Mouse (Mus musculus) ovary, postnatal 10 days (tissue): ENCODE measurements around the gene Shpk.

ENCODE experiments used
- DNase-seq: peaks from one replicate; pipeline ENCODE4 v3.0.0; 2022; ENCODE audit warnings: low spot score

Gene Shpk

DNA sequence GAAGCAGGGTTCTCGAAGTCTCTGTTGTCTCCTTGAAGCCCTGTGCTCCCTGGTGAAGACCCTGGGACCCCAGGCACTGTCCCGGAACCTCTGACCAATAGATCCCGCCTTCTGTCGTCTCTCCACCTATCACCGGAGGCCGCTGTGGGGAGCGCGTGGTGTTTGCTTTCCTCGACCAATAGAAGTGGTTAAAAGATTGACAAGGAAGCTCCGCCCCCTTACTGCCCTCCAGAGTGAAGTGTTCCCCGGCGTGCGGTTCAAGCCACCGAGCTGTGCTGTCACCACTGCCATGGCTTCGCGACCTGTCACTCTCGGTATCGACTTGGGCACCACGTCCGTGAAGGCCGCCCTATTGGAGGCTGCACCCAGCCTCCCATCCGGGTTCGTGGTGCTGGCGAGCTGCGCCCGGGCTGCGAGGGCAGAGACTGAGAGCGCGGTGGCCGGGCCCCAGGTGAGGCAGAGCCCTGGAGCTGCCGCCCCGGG, at the start of gene Shpk:
Gene Shpk (plus strand): TSS at position 231 of the 483 bp plus-strand sequence.
- peak; percentile 77 for DNase-seq

DNA sequence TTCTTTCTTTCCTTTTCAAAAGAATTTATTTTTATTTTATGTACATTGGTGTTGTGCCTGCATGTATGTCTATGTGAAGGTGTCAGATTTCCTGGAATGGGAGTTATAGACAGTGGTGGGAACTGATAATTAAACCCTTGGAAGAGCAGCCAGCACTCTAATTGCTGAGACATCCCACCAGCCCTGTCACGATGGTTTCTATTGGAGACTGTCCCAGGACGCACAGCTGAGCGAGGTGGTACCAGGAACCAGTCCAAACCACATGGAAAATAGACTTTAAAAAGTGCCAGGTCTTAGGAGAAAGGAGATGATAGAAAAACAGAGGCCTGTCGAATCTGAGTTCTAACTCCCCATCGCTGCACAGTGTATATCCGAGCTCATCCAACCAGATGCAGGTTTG, 44.2 kb upstream of the Shpk start:
- DNase-seq, result no peak

DNA sequence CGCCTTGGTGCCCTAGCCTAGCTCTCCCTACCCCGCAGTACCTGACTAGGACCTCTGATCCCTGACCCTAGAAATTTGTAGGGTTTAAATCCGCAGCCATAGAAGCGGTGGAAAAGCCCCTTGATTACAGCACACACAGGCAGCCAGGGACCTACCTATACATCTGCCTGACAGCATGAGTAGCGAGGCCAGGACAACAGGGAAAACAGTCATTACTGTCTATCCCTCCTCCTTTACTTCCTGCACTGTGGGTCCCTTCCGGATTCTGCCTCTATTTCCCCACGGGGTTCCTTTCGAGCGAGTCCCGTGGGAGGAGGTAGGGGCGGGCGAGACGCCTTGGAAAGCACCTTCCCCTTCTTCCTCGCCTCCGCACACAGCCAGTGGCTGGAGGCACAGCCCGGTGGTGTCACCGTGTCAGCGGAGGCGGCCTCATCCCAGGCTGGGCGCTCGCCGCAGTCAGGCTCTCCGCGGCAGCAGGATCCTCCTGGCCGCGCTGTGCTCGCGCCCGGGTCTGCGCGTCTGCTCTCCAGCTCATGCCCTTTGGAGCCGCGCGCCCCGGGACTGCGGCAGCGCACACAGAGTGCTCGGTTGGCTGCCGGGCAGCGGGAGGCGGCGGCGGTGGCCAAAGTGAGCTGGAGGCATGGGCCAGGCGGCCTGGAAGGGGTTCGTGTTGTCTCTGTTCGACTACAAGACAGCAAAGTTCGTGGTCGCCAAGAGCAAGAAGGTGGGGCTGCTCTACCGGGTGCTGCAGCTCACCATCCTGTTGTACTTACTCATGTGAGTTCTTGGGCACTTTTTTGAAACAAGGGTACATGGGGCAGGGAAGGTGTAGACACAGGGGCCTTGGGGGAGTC, 39.1 kb upstream of the Shpk start, which contains the start of gene P2rx5:
Gene P2rx5 (plus strand): TSS at position 465 of the 854 bp plus-strand sequence.
- DNase-seq, result no peak

- DNase-seq, result no peak
These were observed 38.5 kb upstream of the Shpk start for GRCm38 (mm10) chr11:73160811-73161200.

- DNase-seq, result no peak
These were observed 37.6 kb upstream of the Shpk start for GRCm38 (mm10) chr11:73161616-73162015.

GRCm38 (mm10) chr11:73162284-73162683, 37.0 kb upstream of the Shpk start:
- DNase-seq, result no peak

DNA sequence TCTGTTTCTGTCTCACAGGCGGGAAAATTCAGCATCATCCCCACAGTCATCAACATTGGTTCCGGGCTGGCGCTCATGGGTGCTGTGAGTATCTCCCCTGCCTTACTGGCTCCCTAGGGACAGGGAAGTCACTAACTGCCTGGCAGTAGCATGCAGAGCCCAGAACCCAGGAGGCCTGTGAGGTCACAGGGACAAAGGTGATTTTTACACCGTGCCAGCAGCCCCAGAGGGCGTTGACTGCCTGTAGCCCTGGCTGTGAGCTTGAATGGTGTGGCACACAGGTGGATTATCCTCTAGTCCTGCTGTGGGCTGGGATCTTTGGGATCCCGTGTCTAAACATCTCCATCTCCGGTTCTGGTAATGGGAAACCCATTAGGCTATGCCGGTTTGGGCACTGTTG, 31.2 kb upstream of the Shpk start:
- no peak for DNase-seq

GRCm38 (mm10) chr11:73168576-73168975, 30.7 kb upstream of the Shpk start:
- no peak for DNase-seq

DNA sequence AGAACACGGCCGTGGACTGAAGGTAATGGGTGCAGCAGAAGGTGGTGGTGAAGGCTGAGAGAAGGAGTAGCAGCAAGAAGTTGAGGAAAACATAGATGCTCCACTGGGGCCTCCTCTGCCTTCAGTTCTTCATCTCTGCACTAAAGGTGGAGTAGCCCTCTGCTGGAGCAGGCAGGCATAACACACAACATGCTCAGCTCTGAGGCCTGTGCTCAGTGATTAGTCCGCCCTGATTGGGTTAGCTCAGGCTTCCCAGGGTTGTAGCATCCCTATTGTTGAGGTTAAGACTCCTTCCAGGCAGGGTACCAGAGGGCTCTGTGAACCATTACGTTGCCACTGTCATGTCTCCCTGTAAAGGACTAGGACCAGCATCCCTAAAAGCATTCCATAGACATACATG, 30.0 kb upstream of the Shpk start:
- DNase-seq, result peak; percentile 18

DNA sequence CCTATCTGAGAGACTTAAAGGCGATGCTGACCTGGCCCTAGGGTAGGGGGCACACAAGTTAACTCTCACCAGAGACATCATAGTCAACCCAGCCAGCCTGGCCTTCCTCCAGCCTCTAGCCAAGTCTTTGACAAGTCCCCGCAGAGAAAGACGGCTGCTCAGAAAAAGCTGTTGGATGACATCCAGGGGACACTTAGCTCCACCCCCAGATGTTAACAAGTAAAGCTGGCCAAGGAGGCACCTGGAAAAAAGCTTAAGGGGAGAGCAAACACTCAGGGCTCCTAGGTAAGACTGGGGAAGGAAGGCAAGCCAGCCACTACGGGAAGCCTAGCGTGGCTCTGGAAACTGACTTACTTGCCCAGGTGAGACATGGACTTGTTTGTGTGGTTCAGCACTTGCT, 27.1 kb upstream of the Shpk start:
- no peak for DNase-seq

- DNase-seq, result no peak
These were observed 23.6 kb upstream of the Shpk start for GRCm38 (mm10) chr11:73175612-73176011.

DNA sequence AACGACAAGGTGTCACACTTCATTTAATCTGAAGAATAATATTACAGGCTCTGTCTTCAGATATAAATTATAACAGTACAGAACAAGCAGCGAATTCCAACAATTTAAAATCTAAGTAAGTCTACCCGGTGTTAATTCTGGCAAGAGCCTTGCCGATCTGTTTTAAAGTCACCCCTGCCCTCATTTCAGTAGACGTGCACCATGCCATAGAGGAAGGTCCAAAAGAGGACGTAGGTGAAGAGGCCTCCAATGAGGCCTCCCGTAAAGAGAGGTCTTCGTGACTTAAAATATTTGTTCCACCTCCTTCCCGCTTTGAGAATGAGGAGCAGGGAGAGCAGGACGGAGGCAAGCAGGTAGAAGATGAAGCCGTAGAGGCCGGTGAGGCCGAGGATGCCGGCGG, 23.1 kb upstream of the Shpk start:
- no peak for DNase-seq

DNA sequence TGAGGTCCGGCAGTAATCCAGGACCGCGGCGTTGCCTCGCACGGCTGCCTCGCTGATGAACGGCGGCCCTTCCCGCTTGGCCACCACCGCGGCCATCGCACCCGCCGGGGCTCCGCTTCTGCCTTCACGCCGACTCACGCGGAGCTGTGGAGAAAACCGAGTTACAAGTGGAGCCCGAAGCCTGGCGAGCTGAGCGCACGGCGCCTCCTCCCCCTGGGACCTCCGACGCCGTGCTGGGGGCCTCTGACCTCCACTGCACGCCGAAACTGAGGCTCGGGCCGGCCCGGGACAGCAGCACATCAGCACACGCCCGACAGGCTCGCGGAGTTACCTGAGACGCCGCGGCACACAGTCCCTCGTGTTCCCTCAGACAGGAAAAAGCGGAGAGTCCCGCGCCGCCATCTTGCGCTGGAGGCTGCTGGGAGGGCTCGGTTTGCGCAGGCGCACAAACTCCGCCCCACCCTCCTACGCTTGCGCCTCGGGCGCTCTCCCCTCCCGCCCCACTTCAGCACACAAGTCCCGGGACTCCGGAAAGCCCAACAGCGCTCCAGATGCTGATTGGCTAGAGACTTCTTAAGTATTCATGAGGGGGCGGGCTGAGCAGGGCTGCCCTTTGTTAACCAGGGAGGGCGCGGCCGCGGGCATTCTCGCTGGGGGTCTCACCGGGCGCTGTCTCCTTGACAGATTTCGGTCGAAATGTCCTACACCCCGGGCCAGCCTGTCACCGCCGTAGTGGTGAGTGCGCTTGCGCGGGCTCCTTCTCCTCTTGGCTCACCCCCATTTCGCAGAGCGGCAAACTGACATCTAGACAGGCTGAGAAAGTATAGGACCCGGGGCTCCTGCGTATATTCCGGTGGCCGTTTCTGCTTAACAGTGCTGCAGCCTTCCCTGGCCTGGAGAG, 22.4 kb upstream of the Shpk start, which contains the start of the genes Emc6 and Tax1bp3:
Gene Emc6 (minus strand): TSS at position 430 of the 901 bp plus-strand sequence.
Gene Tax1bp3 (plus strand): TSS at position 476 of the 901 bp plus-strand sequence.
- DNase-seq, result peak; percentile 89

DNA sequence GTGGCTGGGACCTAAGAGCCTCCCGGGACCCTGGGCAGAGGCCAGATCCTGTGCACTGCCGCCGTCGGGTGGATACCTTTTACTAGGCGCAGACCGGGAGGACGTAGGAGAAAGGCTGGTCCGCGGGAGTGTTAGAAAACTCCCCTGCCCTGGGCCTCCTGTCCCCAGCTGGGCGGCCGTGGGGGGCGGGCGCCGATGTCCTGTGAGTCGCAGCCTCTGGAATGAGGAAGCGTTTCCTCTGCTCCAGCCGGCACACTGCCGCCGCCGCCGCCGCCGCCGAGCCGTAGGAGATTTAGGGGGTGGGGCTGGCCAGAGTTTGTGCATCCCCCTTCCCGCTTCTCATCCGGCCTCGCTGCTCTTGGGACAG, 21.8 kb upstream of the Shpk start:
- DNase-seq, result peak; percentile 65

DNA sequence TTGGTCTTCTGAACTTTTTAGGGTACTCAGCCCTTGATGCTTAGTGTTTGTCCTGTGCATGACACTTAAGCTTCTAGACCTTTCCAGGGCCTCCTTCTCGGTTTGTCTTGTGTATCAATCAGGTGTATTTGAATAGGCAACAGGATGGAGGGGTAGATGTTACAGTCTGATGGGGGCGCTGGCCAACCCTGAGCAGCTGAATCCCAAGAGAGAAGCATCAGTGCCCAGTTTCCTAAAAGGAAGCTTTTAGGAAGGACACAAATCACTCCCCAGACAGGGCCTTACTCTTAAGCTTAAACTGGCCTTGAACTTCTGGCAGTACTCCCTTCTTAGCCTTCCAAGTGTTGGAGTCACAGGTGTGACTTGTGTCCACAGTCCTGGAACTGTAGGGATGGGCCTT, 21.4 kb upstream of the Shpk start:
- no peak for DNase-seq

GRCm38 (mm10) chr11:73185872-73186615, 13.2 kb upstream of the Shpk start:
- no peak for DNase-seq

DNA sequence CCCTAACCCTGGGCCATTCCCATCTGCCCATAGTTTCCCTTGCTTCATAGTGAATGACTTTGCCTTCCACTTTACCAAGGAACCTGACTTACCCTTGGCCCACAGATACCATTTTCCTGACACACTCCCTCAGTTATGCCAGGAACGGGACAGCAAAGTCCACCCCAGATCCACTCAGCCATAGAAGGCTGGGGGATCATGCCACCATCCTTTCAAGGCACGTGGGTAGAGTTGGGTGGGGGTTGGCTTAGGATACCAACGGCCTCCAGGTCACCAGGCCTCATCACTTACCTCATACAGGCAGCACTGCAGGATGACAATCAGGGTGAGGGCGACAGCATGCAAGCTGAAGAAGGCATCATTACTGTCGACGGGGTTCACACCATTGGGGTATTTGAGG, 12.0 kb upstream of the Shpk start:
- DNase-seq, result no peak

- DNase-seq, result no peak
These were observed 6.2 kb upstream of the Shpk start for GRCm38 (mm10) chr11:73193047-73193446.

DNA sequence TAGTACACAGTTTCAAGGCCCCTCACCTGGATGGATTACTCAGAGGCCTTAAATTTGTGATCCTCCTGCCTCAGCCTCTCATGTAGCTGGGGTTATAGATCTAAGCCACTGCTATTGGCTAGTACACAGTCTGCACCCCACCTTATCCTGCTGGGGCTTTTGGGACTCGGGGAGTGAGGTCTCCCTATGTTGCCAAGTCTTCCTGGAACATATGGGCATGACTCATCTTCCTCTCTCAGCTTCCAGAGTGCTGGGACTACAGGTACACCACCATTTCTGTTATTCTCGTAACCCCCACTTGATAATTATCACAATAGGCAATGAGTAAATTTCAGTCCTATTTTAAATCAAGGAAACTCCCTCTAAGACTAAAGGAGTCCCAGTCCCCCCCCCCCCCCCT, 4.8 kb upstream of the Shpk start:
- no peak for DNase-seq

GRCm38 (mm10) chr11:73198190-73198589, 1.1 kb upstream of the Shpk start:
- no peak for DNase-seq

DNA sequence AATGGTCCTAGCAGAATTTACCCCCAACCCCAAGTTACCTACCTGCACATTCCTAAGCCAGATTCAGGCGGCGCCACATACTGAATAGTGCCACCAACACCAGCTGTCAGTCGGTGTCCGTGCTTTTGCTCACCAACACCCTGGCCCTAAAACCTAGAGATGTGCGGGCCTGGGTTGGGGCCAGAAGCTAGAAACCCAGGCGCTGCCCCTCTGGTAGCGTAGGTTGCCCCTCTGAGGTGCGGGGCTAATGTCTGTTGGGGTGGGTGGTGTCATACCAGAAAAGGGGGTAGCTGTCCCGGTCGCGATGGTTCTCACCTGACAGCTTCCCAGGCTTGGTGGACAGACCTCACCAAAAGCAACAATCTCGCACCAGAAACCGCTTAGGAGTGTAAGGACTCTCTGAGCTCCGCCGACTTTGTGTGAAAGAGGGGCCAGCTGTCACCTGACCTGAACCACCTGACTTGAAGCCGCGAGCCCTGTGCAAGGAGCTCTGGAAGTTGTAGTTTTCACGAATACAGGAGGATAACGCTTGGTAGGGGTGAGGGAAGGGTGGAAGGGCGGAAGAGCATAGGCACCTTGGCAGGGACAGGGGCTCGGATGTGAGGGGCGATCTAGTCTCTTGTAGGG, 544 bp upstream of the Shpk start, which contains the start of gene Ctns:
Gene Ctns (minus strand): TSS at position 440 of the 627 bp plus-strand sequence.
- DNase-seq, result no peak
